Mouse (Mus musculus) kidney, adult 10 weeks (tissue): ENCODE measurements around the gene Zfp2. TPM values are rescaled to one million over a fixed set of nuclear protein-coding genes. Genes with fewer than 3 reads are reported as not detected.

ENCODE experiments used
- polyA plus RNA-seq: library from polyadenylated mRNA; stranded (reverse); fragments of 350-450 nt; fragmentation: Illumina TruSeq; extraction: RNeasy Lipid Tissue Mini Kit (QIAGEN cat#74804); gene quantifications from one replicate; pipeline ENCODE4 v1.2.3, GENCODE M21; 2014; ENCODE audit warnings: low read depth, low replicate concordance

The Zfp2 gene
- polyA plus RNA-seq = 17.0 TPM

DNA sequence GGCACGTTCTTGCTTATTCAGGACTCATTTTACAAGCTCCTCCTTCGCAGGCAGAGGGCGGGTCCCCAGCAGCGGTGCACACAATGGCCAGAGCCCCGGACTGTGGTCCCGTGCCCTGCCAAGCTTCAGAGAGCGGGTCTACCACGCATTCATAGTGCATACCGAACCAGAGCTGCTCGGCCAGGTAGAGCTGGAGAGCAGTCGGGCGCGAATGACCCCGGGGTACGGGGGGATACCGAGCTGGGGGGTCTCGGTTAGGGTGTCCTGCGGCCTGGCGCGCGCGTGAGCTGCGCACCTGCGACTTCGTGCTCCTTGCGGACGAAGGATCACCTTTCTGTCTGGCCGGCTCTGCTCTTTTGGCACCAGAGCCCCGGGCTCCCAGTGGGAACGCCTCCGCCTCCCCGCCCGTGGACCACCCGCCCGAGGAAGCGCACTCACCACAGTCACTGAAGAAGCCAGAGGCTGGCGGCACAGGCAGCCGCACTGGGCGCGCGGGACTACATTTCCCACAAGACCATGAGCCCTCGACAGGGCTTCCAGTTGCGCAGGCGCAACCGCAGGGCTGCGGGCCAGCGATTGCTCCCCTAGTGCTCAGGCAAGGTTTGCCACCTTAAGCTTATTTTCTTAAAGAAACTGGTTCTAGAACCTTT, at the start of gene Zfp2:
TSS of gene Zfp2 (minus strand) at position 495 of the 650 bp plus-strand sequence.

DNA sequence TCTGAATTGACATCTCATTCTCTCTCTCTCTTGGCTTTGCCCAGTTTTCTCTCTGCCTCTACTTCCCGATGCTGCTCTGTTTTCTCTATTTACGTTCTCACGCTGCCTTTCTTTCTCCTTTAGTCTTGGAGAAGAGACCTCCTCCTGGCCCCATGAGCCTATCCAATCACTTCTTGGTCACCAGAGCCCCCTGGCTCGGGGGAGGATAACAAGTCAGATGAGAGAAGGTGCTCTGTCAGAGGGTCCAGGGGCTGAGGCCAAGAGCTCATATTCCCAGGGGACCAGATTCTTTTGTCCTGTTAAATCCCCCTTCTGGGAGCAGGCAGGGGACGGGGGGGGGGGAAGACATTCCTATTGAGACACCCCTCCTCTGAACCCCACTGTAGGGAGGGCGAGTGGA, 37.7 kb upstream of the Zfp2 start, which contains the start of gene Prop1:
TSS of gene Prop1 (minus strand) at position 101 of the 400 bp plus-strand sequence.

DNA sequence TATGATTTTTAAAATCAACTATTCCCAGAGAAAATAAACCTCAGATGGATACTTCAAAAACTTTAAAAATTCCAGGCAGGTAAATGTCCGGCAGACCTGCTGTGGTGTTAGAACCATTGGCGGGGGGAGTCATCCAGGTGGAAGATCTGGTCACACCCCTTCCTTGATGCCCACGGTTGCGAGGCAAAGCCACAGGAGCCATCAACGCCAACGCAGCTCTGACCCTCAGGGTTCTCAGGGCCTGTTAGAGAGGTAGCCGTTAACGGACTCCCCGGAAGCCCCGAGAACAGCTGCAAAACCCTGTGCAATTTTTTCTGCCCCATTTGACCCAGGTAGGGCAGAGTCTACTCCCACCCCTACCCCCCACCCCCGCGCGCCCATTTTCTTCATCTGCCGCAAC, 27.5 kb upstream of the Zfp2 start, which contains the start of gene 4933414I15Rik:
TSS of gene 4933414I15Rik (minus strand) at position 260 of the 400 bp plus-strand sequence.

DNA sequence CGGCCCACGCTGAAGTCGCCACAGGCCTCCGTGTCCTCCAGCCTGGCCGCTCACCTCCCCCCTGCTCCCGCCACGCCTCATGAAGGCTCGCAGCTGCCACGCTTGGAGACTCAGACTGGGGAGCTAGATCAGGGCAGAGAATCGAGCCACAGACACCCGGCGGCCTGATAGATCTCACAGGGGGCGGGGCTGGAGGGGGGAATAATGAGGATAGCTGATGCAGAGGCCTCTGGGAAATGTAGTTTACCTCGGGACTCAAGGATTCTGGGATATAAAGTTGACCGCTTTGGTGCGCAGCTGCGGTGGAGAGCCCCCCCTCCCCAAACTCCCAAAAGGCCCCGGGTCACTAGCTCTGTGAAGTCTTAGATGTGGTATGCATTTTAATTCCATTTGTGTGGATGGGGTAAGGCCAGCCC, 15.5 kb upstream of the Zfp2 start, which contains the start of gene Zfp354b:
TSS of gene Zfp354b (minus strand) at position 183 of the 416 bp plus-strand sequence.

GRCm38 (mm10) chr11:50887390-50888128, 28.4 kb downstream of the Zfp2 start, which contains the start of gene Zfp454:
Gene Zfp454 (minus strand): TSS chr11:50887651.

GRCm38 (mm10) chr11:50850177-50850735, 65.7 kb downstream of the Zfp2 start, which contains the start of gene Grm6:
Gene Grm6 (plus strand): TSS chr11:50850685.

Other genes with a start within 250 kb of the Zfp2 start
- 7.8 TPM for gene Zfp354c, start 88.4 kb downstream of the Zfp2 start, polyA plus RNA-seq
- 1.5 TPM for gene Zfp879, start 74.6 kb downstream of the Zfp2 start, polyA plus RNA-seq
- not detected for gene Grm6, start 65.5 kb downstream of the Zfp2 start, polyA plus RNA-seq
- gene Zfp454, start 28.5 kb downstream of the Zfp2 start, polyA plus RNA-seq = 4.7 TPM
- 6.5 TPM for gene Zfp354b, start 15.5 kb upstream of the Zfp2 start, polyA plus RNA-seq
- gene 4933414I15Rik, start 27.6 kb upstream of the Zfp2 start, polyA plus RNA-seq = not detected
- not detected for gene Prop1, start 37.6 kb upstream of the Zfp2 start, polyA plus RNA-seq
- gene Olfr1378, start 50.4 kb upstream of the Zfp2 start, polyA plus RNA-seq = not detected
- not detected for gene Olfr1377, start 65.8 kb upstream of the Zfp2 start, polyA plus RNA-seq
- not detected for gene Olfr51, start 87.4 kb upstream of the Zfp2 start, polyA plus RNA-seq
- gene Olfr54, start 98.1 kb upstream of the Zfp2 start, polyA plus RNA-seq = not detected
- gene Olfr1375, start 131.9 kb upstream of the Zfp2 start, polyA plus RNA-seq = not detected
- 22.0 TPM for gene Zfp354a, start 143.1 kb upstream of the Zfp2 start, polyA plus RNA-seq